Mouse (Mus musculus) G1E (cell line): Measurements from ENCODE around the gene Fancc.

Experiments used
- CTCF ChIP-seq: IDR thresholded peaks from 2 replicates; pipeline ENCODE4 v1.5.1; 2012; ENCODE audit warnings: low read depth, low read length, inconsistent platforms, mixed read lengths
- GATA2 ChIP-seq: IDR thresholded peaks from 2 replicates; pipeline ENCODE4 v1.6.1; 2012; ENCODE audit warnings: low read depth, low read length, inconsistent platforms, borderline replicate concordance
- POLR2AphosphoS5 ChIP-seq: IDR thresholded peaks from 2 replicates; pipeline ENCODE4 v1.6.1; 2012; ENCODE audit warnings: low read depth, low read length, inconsistent platforms; ENCODE audit not compliant: insufficient replicate concordance
- TAL1 ChIP-seq: conservative IDR thresholded peaks from 2 replicates; pipeline ENCODE4 v1.6.1; 2012; ENCODE audit warnings: low read depth, low read length, inconsistent platforms, mixed read lengths

GRCm38 (mm10) chr13:63243586-63243985 is 253.5 kb downstream of the Fancc start:
- no peak for TF ChIP-seq TAL1
- TF ChIP-seq CTCF, result no peak
- no peak for TF ChIP-seq POLR2AphosphoS5
- no peak for TF ChIP-seq GATA2
